Mouse (Mus musculus) activated CD4-positive, CD25-positive, alpha-beta regulatory T cell, adult 4 months (primary cell): Measurements from ENCODE around the gene Prlh. TPM values are rescaled to one million over a fixed set of nuclear protein-coding genes. Genes with fewer than 3 reads are reported as not detected.

Experiments
- ATAC-seq: one replicate; pipeline ENCODE4 v1.8.0; 2017
- polyA plus RNA-seq, 2 experiments: library from polyadenylated mRNA; unstranded; fragments of 100-300 nt; shearing (Covaris generic); gene quantifications; one replicate each; pipeline ENCODE4 v1.2.1; 2017

The Prlh gene
- polyA plus RNA-seq, 2 experiments from 2014 or later: not detected

DNA sequence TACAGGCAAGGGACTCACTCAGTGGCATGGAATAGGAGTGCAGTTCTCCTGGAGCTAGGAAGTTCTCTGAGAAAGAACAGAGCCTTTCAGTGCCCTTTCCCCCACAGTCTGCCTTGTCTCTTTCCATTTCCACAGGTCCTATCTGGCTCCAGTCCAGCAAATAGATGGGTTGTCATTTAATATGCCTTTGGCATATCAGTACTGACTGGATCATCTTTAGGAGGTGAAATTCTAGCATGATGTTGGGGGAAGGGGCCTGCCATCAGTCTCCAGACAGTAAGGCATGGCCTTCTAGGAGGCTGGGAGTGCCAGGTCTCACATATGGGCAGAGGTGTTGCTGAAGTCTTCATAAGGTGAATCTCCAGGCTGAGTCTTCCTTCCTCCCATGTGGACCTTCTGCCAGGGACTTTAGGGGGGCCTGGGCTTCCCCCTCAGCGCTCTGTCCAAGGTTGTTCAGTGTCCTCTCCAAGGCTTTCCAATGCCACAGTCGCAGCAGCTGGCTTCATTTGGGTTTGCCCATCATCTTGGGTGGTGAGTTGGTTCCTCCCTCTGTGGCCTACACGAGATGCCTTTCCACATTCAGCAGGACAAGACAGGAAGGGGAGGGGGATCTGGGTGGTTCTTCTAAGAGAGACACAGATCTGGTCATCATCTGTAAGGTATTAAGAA lies 49.1 kb downstream of the Prlh start:
- ATAC-seq: no peak

DNA sequence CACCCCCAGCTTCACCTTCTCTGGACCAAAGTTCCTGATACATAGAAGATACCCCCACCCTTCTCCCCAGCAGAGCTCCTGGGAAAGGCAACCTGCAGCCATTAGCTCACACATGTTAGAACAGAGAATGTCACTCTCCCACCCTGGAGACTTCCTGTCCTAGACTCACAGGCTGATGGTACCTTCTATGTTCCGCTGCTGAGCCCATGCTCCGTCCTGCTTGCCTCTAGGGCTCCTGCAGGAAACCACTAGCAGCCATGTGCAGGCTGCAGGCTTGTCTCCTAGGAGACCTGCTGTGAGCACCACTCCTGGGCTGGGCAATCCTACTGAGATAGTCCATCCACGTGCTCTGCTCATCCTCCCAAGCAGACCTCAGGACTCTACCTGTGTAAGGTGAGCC lies 49.7 kb downstream of the Prlh start:
- no peak for ATAC-seq

Other genes with a start within 250 kb of the Prlh start
- gene Col6a3, start 109.1 kb upstream of the Prlh start, polyA plus RNA-seq: not detected
- not detected for gene Mlph, start 38.0 kb upstream of the Prlh start, polyA plus RNA-seq
- gene Rab17, start 16.6 kb downstream of the Prlh start, polyA plus RNA-seq: not detected
- gene Lrrfip1, start 45.6 kb downstream of the Prlh start, polyA plus RNA-seq: 100 to 1,000 TPM; 176 to 194 TPM
- 1 to 10 TPM; 1.7 TPM for gene Rbm44, start 192.0 kb downstream of the Prlh start, polyA plus RNA-seq
- 10 to 100 TPM; 25.3 to 30.0 TPM for gene Ramp1, start 226.7 kb downstream of the Prlh start, polyA plus RNA-seq